Comparison of ENCODE assay signal across 17 mouse cellular contexts in the genomic region with DNA sequence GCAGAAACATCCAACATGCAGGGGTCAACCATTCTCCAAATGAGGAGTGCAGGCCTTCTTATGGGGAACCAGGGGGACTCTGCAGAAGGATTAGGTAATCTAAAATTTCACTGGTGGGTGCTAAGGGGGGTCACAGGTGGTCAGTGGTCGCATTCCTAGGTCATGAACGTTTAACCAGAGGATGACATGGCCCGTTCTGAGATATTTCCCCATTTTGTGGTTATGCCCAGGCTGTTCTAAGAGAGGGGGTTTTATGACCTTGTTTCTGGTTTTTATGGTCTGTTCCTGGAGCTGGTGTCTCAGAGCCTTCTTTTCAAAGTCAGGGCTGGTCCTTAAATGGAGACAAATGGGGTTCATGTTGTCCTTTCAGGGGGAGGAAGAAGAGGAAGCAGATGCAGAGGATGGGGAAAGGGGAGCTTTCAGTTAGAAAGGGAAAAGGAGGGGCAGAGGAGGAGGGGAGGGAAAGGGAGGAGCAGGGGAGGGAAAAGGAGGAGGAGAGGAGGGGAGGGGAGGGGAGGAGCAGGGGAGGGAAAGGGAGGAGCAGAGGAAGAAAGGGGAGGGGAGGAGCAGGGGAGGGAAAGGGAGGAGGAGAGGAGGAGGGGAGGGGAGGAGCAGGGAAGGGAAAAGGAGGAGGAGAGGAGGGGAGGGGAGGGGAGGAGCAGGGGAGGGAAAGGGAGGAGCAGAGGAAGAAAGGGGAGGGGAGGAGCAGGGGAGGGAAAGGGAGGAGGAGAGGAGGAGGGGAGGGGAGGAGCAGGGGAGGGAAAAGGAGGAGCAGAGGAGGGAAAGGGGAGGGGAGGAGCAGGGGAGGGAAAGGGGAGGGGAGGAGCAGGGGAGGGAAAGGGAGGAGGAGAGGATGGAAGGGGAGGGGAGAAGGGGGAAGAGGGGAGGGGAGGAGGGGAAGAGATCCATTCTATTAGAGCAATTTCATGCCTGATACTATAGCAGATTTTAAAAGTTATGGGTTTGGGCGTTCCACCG.
DNase-seq lines count a peak whose midpoint lies in the region; ATAC-seq and TF ChIP-seq lines count a peak whose summit lies in the region.
"Had no signal": no experiment of that assay in that cellular context is flagged by ENCODE, and none has a peak within 500 bp of the region (broad histone marks: within the 10 kb centered on the region; RNA-seq: fewer than 3 reads in every experiment).

No protein-coding gene starts in this region.

- no peak for ATAC-seq in forebrain, embryonic 12.5 days (ENCODE audit: low FRiP score)
- no peak for ATAC-seq in forebrain, embryonic 14.5 days
- no peak for ATAC-seq in liver, embryonic 15.5 days (ENCODE audit: insufficient read depth)
- ATAC-seq in liver, embryonic 12.5 days, result no peak
- peak; percentile 55 for ATAC-seq in megakaryocyte, adult 5-6 weeks (ENCODE audit: poor library complexity, severe bottlenecking)
- ATAC-seq: activated CD4-positive, CD25-positive, alpha-beta regulatory T cell, adult 4 months; intestine, postnatal 0 days had no signal

- TF ChIP-seq CTCF in bone marrow, adult 2 months (IDR thresholded peaks at IDR 0.05; ENCODE audit: control insufficient read depth, insufficient read depth, low read length), result no peak

- H3K9ac ChIP-seq in forebrain, embryonic 12.5 days, result no peak overlapping the region
- no peak overlapping the region for H3K9ac ChIP-seq in forebrain, embryonic 14.5 days (ENCODE audit: low read length)
- no peak overlapping the region for H3K9ac ChIP-seq in liver, embryonic 15.5 days
- H3K9ac ChIP-seq in liver, embryonic 12.5 days, result no peak overlapping the region
- H3K9ac ChIP-seq: limb, embryonic 13.5 days; midbrain, embryonic 12.5 days had no signal

- H3K36me3 ChIP-seq in forebrain, embryonic 12.5 days (replicated peaks), result peaks cover 5% of the 10 kb centered on the region; the same call in 1 of the 2 replicates
- H3K36me3 ChIP-seq in forebrain, embryonic 14.5 days (ENCODE audit: control insufficient read depth, insufficient read depth, low read length), result peaks cover 2% of the 10 kb centered on the region; the same call in 1 of the 2 replicates
- no peaks in the 10 kb centered on the region for H3K36me3 ChIP-seq in liver, embryonic 15.5 days (replicated peaks)
- H3K36me3 ChIP-seq in liver, embryonic 12.5 days, result peaks cover 3% of the 10 kb centered on the region

- no peaks in the 10 kb centered on the region for H3K9me3 ChIP-seq in forebrain, embryonic 12.5 days
- no peaks in the 10 kb centered on the region for H3K9me3 ChIP-seq in forebrain, embryonic 14.5 days (replicated peaks; ENCODE audit: control insufficient read depth, low read length)
- no peaks in the 10 kb centered on the region for H3K9me3 ChIP-seq in liver, embryonic 15.5 days (replicated peaks)
- no peaks in the 10 kb centered on the region for H3K9me3 ChIP-seq in liver, embryonic 12.5 days (replicated peaks)
- H3K9me3 ChIP-seq: embryonic facial prominence, embryonic 10.5 days; limb, embryonic 13.5 days; midbrain, embryonic 12.5 days had no signal

- peaks cover 4% of the 10 kb centered on the region for H3K4me1 ChIP-seq in forebrain, embryonic 12.5 days
- H3K4me1 ChIP-seq in forebrain, embryonic 14.5 days (ENCODE audit: control insufficient read depth, insufficient read depth, low read length), result 0 out of 2 replicates have a peak, but pooled peaks cover 2% of the 10 kb centered on the region
- 0 out of 2 replicates have a peak, but pooled peaks cover 2% of the 10 kb centered on the region for H3K4me1 ChIP-seq in liver, embryonic 15.5 days (replicated peaks)
- peaks cover 8% of the 10 kb centered on the region; the same call in 1 of the 2 replicates for H3K4me1 ChIP-seq in liver, embryonic 12.5 days
- peaks cover 3% of the 10 kb centered on the region for H3K4me1 ChIP-seq in bone marrow, adult 2 months (ENCODE audit: control insufficient read depth, insufficient read depth, low read length)

- no peak overlapping the region for H3K4me3 ChIP-seq in forebrain, embryonic 12.5 days (replicated peaks)
- no peak overlapping the region for H3K4me3 ChIP-seq in forebrain, embryonic 14.5 days (ENCODE audit: low read depth, low read length)
- no peak overlapping the region for H3K4me3 ChIP-seq in liver, embryonic 15.5 days (replicated peaks)
- no peak overlapping the region for H3K4me3 ChIP-seq in liver, embryonic 12.5 days
- no peak overlapping the region for H3K4me3 ChIP-seq in bone marrow, adult 2 months (replicated peaks; ENCODE audit: control insufficient read depth, low read depth, low read length)
- H3K4me3 ChIP-seq: embryonic facial prominence, embryonic 10.5 days; limb, embryonic 13.5 days; midbrain, embryonic 12.5 days had no signal

- no peak for DNase-seq in forebrain, embryonic 14.5 days (ENCODE audit: low spot score)
- DNase-seq in layer of hippocampus, postnatal 10 days (ENCODE audit: low spot score in 2 of 2), result no peak
- no peak for DNase-seq in cerebellum, adult 9-10 months
- DNase-seq: cerebellum, adult 2 months; heart, postnatal 14 days; kidney, postnatal 25 days; thymus, postnatal 14 days had no signal

- no peaks in the 10 kb centered on the region for H3K27me3 ChIP-seq in forebrain, embryonic 12.5 days
- H3K27me3 ChIP-seq in forebrain, embryonic 14.5 days (replicated peaks; ENCODE audit: control insufficient read depth, insufficient read depth, low read length), result no peaks in the 10 kb centered on the region
- no peaks in the 10 kb centered on the region for H3K27me3 ChIP-seq in liver, embryonic 15.5 days
- H3K27me3 ChIP-seq in liver, embryonic 12.5 days (replicated peaks), result no peaks in the 10 kb centered on the region
- H3K27me3 ChIP-seq: limb, embryonic 13.5 days; midbrain, embryonic 12.5 days had no signal

- WGBS in forebrain, embryonic 12.5 days, result 84% methylated on average over 5 of the region's 5 CpGs
- 83% methylated on average over 5 of the region's 5 CpGs for whole genome bisulfite sequencing in forebrain, embryonic 14.5 days
- WGBS in liver, embryonic 15.5 days (ENCODE audit: insufficient replicate concordance), result 38% methylated on average over 5 of the region's 5 CpGs
- 37% methylated on average over 5 of the region's 5 CpGs for WGBS in liver, embryonic 12.5 days (ENCODE audit: insufficient replicate concordance)
- 20% methylated on average over 5 of the region's 5 CpGs for WGBS in bone marrow, adult 2 months

- no peak overlapping the region for H3K4me2 ChIP-seq in forebrain, embryonic 12.5 days
- no peak overlapping the region for H3K4me2 ChIP-seq in forebrain, embryonic 14.5 days (ENCODE audit: low read length)
- no peak overlapping the region for H3K4me2 ChIP-seq in liver, embryonic 15.5 days
- H3K4me2 ChIP-seq in liver, embryonic 12.5 days, result no peak overlapping the region
- H3K4me2 ChIP-seq: limb, embryonic 13.5 days; midbrain, embryonic 12.5 days had no signal

- no peak for TF ChIP-seq POLR2A in bone marrow, adult 2 months (IDR thresholded peaks at IDR 0.05; ENCODE audit: borderline replicate concordance, control insufficient read depth, low read depth, low read length)

- 0 out of 2 replicates have a peak overlapping the region, but pooled peaks have one; percentile 13 for H3K27ac ChIP-seq in forebrain, embryonic 12.5 days
- no peak overlapping the region for H3K27ac ChIP-seq in forebrain, embryonic 14.5 days (ENCODE audit: low read depth, low read length)
- peak overlapping the region; percentile 33 for H3K27ac ChIP-seq in liver, embryonic 15.5 days (replicated peaks)
- H3K27ac ChIP-seq in liver, embryonic 12.5 days, result no peak overlapping the region
- H3K27ac ChIP-seq in bone marrow, adult 2 months (ENCODE audit: control insufficient read depth, insufficient read depth, low read depth, low read length, poor library complexity), result peak overlapping the region; percentile 52
- H3K27ac ChIP-seq: embryonic facial prominence, embryonic 10.5 days; limb, embryonic 13.5 days; midbrain, embryonic 12.5 days had no signal

Comparison
In these comparisons a context has a peak if more than half of its experiments do, and no peak if none do; other contexts are left out.
1. H3K27ac ChIP-seq: peak in forebrain, embryonic 12.5 days (single experiment), liver, embryonic 15.5 days (single experiment) and bone marrow, adult 2 months (single experiment); none in forebrain, embryonic 14.5 days (single experiment) and liver, embryonic 12.5 days (single experiment).